Mouse (Mus musculus) heart, postnatal 0 days (tissue): Measurements from ENCODE around the gene Scarb2. TPM values are rescaled to one million over a fixed set of nuclear protein-coding genes. Genes with fewer than 3 reads are reported as not detected.
A peak's percentile ranks its signal among the peaks of the same experiment; 100 is the strongest.

Experiments used
- ATAC-seq: fragments of 200-750 bp; cut with Nextera tagmentation; 2 replicates; pipeline ENCODE4 v1.8.0; 2017; ENCODE audit warnings: low read depth, moderate number of reproducible peaks, moderate library complexity; ENCODE audit not compliant: insufficient read depth
- DNase-seq: peaks from one replicate; pipeline ENCODE4 v3.0.0-alpha.2; 2016; ENCODE audit warnings: low spot score
- H3K27ac ChIP-seq: fragments of 300-500 bp; sonication (generic); 2 replicates; pipeline ENCODE4 v1.5.1; 2014; ENCODE audit warnings: low read depth, mild to moderate bottlenecking
- H3K27me3 ChIP-seq: fragments of 300-500 bp; sonication (generic); 2 replicates; pipeline ENCODE4 v1.6.1; 2014; ENCODE audit warnings: low read length, mixed read lengths; ENCODE audit not compliant: control insufficient read depth, insufficient read depth
- H3K36me3 ChIP-seq: fragments of 300-500 bp; sonication (generic); replicated peaks from 2 replicates; pipeline ENCODE4 v1.6.1; 2014; ENCODE audit warnings: low read length, mixed read lengths; ENCODE audit not compliant: control insufficient read depth, insufficient read depth
- H3K4me1 ChIP-seq: fragments of 300-500 bp; sonication (generic); 2 replicates; pipeline ENCODE4 v1.6.1; 2014; ENCODE audit warnings: antibody characterized with exemption; ENCODE audit not compliant: control insufficient read depth, insufficient read depth
- H3K4me2 ChIP-seq: fragments of 300-500 bp; sonication (generic); 2 replicates; pipeline ENCODE4 v1.6.1; 2014; ENCODE audit warnings: low read depth, mild to moderate bottlenecking, low read length, moderate library complexity
- H3K4me3 ChIP-seq: fragments of 300-500 bp; sonication (generic); 2 replicates; pipeline ENCODE4 v1.5.1; 2014; ENCODE audit warnings: low read depth, low read length
- H3K9ac ChIP-seq: fragments of 300-500 bp; sonication (generic); replicated peaks from 2 replicates; pipeline ENCODE4 v1.6.1; 2014; ENCODE audit warnings: low read depth, low read length, mixed read lengths
- H3K9me3 ChIP-seq: fragments of 300-500 bp; sonication (generic); replicated peaks from 2 replicates; pipeline ENCODE4 v1.6.1; 2016; ENCODE audit warnings: low read length; ENCODE audit not compliant: control insufficient read depth
- CTCF ChIP-seq: IDR thresholded peaks from 2 replicates; pipeline ENCODE4 v1.5.1; 2016; ENCODE audit warnings: antibody characterized with exemption, control low read depth, low read depth
- EP300 ChIP-seq: IDR thresholded peaks from 2 replicates; pipeline ENCODE4 v1.6.1; 2016; ENCODE audit warnings: antibody characterized with exemption, low read depth
- WGBS: fragments of 180-500 bp; shearing (Covaris S2); extraction: QIAGEN DNeasy Blood & Tissue Kit; methylation state at CpG from one replicate; pipeline ENCODE4 v1.1.7; 2014; 5-methylcytosine and 5-hydroxymethylcytosine counted together
- polyA plus RNA-seq: library from polyadenylated mRNA; unstranded; fragments of >200 nt; fragmentation: Nextera tagmentation; extraction: Ambion mirVana; gene quantifications from 2 replicates; pipeline ENCODE4 v1.2.1, GENCODE M21; 2015
- total RNA-seq: library from RNA; depleted of rRNA; stranded (reverse); fragments of >200 nt; gene quantifications from 2 replicates; pipeline ENCODE4 v1.2.3, GENCODE M21; 2014; ENCODE audit warnings: low replicate concordance

The Scarb2 gene
- total and polyA plus RNA-seq, 2 experiments from 2014 or later: 28.9 to 121 TPM

DNA sequence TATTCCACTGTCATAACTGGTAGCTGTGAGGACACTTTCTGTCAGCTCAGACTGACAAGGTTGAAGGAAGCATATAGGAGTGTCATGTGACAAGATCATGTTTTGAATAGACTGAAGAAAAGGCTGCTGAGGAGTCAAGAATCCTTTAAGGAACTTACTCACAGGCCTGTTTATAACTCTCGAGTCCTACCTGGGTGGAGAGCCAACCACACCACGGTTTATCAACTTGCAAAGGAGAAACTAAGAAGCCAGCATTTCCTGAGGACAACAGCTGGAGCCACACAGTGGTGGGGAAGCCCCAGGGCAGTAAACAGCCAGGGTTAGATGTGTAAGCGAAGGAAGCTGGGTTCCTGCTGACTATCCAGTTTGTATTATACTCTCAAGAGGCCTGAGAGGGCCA lies 7.3 kb downstream of the Scarb2 start:
- Histone ChIP-seq H3K27me3 (no peaks in the 10 kb centered on the region), H3K9ac (no peak overlapping the region), H3K4me2 (no peak overlapping the region), H3K36me3 (peaks cover 7% of the 10 kb centered on the region; the same call in 1 of the 2 replicates), H3K4me3 (no peak overlapping the region), H3K4me1 (peaks cover 34% of the 10 kb centered on the region), H3K27ac (peak overlapping the region; percentile 52), H3K9me3 (no peaks in the 10 kb centered on the region)
- no peak for TF ChIP-seq EP300
- ATAC-seq: no peak
- 57% methylated on average over 3 of the region's 3 CpGs for WGBS
- DNase-seq: no peak

- DNase-seq (peak; percentile 56), ATAC-seq (peak; percentile 50)
- no peak for TF ChIP-seq CTCF
- Histone ChIP-seq H3K27me3 (no peaks in the 10 kb centered on the region), H3K4me1 (peaks cover 36% of the 10 kb centered on the region), H3K9me3 (no peaks in the 10 kb centered on the region), H3K36me3 (peaks cover 7% of the 10 kb centered on the region; the same call in 1 of the 2 replicates), H3K4me3 (no peak overlapping the region), H3K4me2 (no peak overlapping the region), H3K27ac (peak overlapping the region; percentile 52), H3K9ac (no peak overlapping the region)
- 31% methylated on average over 5 of the region's 5 CpGs for WGBS
Measured at GRCm38 (mm10) chr5:92498661-92499060, 8.0 kb downstream of the Scarb2 start.

DNA sequence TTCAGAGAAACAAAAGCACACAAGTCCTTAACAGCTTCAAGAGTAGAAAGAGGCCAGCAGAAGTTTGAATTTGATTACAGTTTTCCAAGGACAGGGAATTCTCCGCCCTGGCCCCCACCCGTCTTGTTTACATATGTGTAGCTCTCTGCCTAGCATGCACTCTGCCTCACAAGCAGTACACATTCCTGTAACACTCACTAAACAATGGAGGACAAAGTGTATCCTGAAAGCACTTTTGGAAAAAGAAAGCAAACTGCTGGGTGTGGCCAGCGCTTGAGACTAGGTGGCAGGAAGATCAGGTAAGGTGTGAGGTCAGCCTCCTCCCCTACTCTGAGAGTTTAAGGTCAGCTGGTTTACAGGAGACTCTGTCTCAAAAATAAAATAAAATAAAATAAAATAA lies 8.4 kb downstream of the Scarb2 start:
- no peak overlapping the region for H3K4me3 ChIP-seq
- H3K4me1 ChIP-seq: peaks cover 36% of the 10 kb centered on the region
- no peak overlapping the region for H3K4me2 ChIP-seq
- ATAC-seq (no peak), DNase-seq (no peak)
- H3K9ac ChIP-seq: 0 out of 2 replicates have a peak overlapping the region, but pooled peaks have one; percentile 35
- peak overlapping the region; percentile 52; the same call in 1 of the 2 replicates for H3K27ac ChIP-seq
- WGBS: 64% methylated on average over 3 of the region's 3 CpGs
- TF ChIP-seq EP300: no peak
- no peak for TF ChIP-seq CTCF
- H3K27me3 ChIP-seq: no peaks in the 10 kb centered on the region
- no peaks in the 10 kb centered on the region for H3K9me3 ChIP-seq
- peaks cover 7% of the 10 kb centered on the region; the same call in 1 of the 2 replicates for H3K36me3 ChIP-seq

- ATAC-seq: no peak
- no peak for DNase-seq
- H3K27me3 ChIP-seq: no peaks in the 10 kb centered on the region
- peaks cover 6% of the 10 kb centered on the region; the same call in 1 of the 2 replicates for H3K36me3 ChIP-seq
- H3K9ac ChIP-seq: no peak overlapping the region
- H3K27ac ChIP-seq: no peak overlapping the region
- no peak overlapping the region for H3K4me3 ChIP-seq
- no peak overlapping the region for H3K4me2 ChIP-seq
- WGBS: 84% methylated on average over 7 of the region's 7 CpGs
- TF ChIP-seq CTCF (no peak), EP300 (no peak)
- no peaks in the 10 kb centered on the region for H3K9me3 ChIP-seq
- H3K4me1 ChIP-seq: peaks cover 41% of the 10 kb centered on the region
Measured at GRCm38 (mm10) chr5:92495771-92496409, 10.7 kb downstream of the Scarb2 start.

- Histone ChIP-seq H3K36me3 (no peaks in the 10 kb centered on the region), H3K27ac (no peak overlapping the region), H3K9me3 (no peaks in the 10 kb centered on the region), H3K9ac (no peak overlapping the region; the same call in 1 of the 2 replicates), H3K4me3 (no peak overlapping the region), H3K27me3 (no peaks in the 10 kb centered on the region), H3K4me1 (peaks cover 46% of the 10 kb centered on the region), H3K4me2 (no peak overlapping the region)
- ATAC-seq (no peak), DNase-seq (no peak)
- 32% methylated on average over 4 of the region's 4 CpGs for whole genome bisulfite sequencing
- TF ChIP-seq CTCF (no peak), EP300 (no peak)
Measured at GRCm38 (mm10) chr5:92495291-92495690, 11.3 kb downstream of the Scarb2 start.

DNA sequence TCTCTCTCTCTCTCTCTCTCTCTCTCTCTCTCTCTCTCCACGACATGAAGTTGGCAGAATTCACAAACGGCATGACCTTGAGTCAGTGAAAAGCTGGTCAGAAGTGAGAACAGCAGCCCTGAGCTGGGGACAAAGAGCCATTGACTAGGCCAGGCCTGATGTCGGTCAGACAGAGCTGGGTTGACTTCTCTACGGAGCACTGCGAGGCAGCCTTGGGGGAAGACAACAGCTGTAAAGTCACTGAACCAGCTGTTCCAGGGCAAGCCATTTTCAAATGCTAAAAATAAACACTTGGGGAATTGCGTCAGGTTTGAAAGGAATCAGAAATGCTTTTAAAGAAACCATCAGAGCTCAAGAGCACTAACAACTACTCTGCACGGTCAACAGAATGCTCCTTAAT lies 13.2 kb downstream of the Scarb2 start:
- no peaks in the 10 kb centered on the region for H3K27me3 ChIP-seq
- H3K9me3 ChIP-seq: no peaks in the 10 kb centered on the region
- no peak overlapping the region for H3K4me2 ChIP-seq
- no peaks in the 10 kb centered on the region for H3K36me3 ChIP-seq
- peak overlapping the region; percentile 82 for H3K27ac ChIP-seq
- peaks cover 52% of the 10 kb centered on the region for H3K4me1 ChIP-seq
- TF ChIP-seq CTCF (no peak), EP300 (no peak)
- DNase-seq (peak; percentile 39), ATAC-seq (peak; percentile 71)
- 38% methylated on average over 7 of the region's 7 CpGs for WGBS
- no peak overlapping the region for H3K4me3 ChIP-seq
- H3K9ac ChIP-seq: peak overlapping the region; percentile 15; the same call in 1 of the 2 replicates
